Mouse (Mus musculus): ENCODE data around the gene B2m.

B2m gene

DNA sequence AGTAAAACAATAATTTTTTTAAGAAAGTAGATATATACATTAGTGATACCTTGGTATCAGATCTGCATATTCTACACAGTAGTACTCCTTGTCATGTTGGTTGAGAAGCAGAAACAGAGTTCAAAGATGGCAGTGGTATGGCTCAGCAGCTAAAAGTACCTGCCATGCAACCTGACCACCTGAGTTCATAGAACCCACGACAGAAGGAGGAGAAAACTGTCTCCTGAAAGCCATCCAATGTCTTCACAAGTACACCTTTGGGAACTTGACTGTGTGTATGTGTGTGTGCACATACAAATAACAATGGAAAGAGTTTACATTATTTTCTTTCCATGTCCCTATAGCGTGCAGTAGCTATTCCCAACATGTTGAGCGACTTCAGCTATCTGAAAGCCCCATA, 2.2 kb downstream of the B2m start:
- DNase-seq (ENCODE audit: low read depth, low spot score) = peak; percentile 39

- no peak for DNase-seq (ENCODE audit: low read depth, low spot score)
Observed at GRCm38 (mm10) chr2:122151221-122151620, 3.7 kb downstream of the B2m start.

DNA sequence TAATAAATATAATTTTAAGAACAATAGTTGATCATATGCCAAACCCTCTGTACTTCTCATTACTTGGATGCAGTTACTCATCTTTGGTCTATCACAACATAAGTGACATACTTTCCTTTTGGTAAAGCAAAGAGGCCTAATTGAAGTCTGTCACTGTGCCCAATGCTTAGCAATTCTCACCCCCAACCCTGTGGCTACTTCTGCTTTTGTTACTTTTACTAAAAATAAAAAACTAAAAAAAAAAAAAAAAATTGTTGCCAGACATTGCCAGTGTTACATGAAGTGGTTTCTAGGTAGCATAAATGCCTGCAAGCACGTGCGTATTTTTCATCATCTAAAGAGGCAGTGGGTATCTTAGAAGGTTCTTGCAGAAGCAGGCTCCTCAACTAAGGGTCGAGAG, 5.4 kb downstream of the B2m start:
- no peak for DNase-seq (ENCODE audit: low read depth, low spot score)

DNA sequence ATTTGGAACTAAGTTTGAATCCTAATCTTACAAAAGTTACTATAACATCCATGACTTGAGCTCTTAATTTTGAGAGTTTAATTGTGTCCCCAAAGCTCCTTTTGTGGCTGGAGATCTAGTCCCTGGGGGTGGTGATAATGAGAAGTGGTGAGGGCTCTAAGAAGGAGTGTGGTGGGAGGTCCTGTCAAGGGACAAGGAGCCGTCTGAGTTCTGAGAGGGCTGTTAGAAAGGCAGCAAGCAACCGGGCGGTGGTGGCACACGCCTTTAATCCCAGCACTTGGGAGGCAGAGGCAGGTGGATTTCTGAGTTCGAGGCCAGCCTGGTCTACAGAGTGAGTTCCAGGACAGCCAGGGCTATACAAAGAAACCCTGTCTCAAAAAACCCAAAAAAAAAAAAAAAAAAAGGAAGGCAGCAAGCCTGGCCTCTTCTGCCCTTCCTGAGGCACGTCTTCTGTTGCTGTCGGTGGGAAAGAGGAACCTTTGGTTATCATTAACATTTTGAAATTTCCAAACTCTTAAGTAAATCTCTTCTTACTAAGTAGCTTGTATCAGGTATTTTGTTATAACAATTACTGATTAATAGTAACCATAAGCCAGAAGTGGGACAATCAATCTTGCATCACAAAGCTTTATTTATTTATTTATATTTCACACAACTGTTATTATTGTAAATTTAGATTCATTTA, 6.3 kb downstream of the B2m start:
- DNase-seq (ENCODE audit: low read depth, low spot score) = no peak

DNA sequence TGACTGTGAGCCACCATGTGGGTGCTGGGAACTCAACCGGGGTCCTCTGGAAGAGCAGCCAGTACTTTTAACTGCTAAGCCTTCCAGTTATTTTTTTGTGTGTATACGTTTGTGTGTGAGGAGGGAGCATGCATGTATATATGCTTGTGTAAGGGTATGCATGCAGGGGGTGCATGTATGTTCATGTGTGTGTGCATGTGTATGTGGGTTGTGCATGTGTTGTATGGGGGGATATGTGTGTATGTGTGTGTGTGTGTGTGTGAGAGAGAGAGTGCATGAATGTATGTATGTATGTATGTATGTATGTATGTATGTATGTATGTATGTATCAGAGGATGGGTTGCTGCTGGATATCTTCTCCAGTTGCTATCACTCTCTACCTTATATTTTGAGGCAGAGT, 7.0 kb downstream of the B2m start:
- DNase-seq (ENCODE audit: low read depth, low spot score) = no peak

GRCm38 (mm10) chr2:122155292-122155691, 7.8 kb downstream of the B2m start:
- no peak for DNase-seq (ENCODE audit: low read depth, low spot score)

DNA sequence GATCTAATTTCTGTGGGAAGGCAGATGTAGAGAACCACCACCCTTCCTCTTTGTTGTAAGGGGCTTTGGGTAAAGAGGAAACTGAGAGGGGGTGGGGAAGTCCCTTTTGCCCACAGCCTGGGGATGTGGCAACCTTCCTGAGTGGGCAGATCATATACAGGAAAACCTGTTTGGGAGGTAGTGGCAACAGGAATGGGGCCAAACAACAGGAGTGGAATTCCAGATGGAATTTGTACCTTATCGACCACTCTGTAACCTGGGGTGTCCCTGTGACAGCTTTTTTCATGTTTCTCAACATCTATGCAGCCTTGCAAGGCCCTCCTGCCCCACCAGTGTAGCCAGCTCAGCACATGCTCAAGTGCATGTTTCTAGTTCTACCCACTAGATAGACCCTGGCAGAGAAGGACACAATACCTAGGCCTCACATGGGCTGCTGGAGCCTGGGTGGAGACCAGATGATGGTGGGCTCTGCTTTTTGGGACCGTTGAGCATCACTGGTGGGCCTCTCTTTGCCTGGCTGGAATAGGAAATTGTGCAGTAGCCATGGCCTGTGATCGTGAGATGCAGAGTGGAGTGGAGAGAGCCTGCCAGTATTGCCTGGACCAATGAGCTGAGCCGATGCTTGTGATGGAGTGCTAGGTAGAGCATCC, 8.7 kb downstream of the B2m start:
- no peak for DNase-seq (ENCODE audit: low read depth, low spot score)

DNA sequence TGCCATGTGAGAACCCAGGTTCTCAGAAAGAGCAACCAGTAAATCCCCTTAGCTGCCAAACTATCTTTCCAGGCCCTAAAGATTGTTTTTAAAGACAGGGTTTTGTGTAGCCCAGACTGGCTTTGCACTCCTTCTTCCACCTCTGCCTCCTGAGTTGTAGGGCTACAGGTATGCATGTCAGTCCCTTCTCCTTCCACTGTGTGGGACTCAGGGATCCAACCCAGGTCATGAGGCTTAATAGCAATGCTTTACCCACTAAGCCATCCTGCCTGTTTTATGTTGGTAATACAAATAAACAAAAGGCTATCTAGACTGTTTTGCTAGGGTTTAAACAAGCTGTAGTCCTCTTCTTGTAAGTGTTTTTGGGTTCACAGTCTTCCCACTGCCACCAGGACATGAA, 10.1 kb downstream of the B2m start:
- no peak for DNase-seq (ENCODE audit: low read depth, low spot score)

DNA sequence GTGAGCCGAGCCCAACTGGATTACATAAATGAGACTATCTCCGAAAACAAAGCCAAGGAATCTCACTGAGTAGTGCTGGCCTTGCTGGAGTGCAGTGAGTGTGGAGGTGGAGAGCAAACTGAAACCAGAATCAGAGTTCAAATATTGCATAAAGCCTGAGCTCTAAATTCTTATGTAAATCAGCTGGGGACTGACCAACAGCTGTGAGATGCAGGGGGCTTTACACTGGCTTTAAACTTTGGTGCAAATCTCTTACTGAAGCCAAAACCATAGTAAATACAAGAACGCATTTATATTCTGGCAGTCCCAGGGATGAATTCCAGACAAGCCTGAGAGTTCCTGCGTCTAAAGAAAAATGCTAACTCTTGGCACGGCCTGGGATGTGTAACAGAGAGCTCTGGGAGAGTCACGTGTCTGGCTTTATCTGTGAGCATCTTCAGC, 10.9 kb downstream of the B2m start:
- no peak for DNase-seq (ENCODE audit: low read depth, low spot score)

GRCm38 (mm10) chr2:122159667-122160066, 12.2 kb downstream of the B2m start:
- no peak for DNase-seq (ENCODE audit: low read depth, low spot score)

GRCm38 (mm10) chr2:122160680-122161079, 13.2 kb downstream of the B2m start, which contains the start of gene Trim69:
Gene Trim69, plus strand, starts transcription at chr2:122160700.
- DNase-seq (ENCODE audit: low read depth, low spot score) = peak; percentile 77

GRCm38 (mm10) chr2:122161542-122161941, 14.1 kb downstream of the B2m start:
- DNase-seq (ENCODE audit: low read depth, low spot score) = no peak

DNA sequence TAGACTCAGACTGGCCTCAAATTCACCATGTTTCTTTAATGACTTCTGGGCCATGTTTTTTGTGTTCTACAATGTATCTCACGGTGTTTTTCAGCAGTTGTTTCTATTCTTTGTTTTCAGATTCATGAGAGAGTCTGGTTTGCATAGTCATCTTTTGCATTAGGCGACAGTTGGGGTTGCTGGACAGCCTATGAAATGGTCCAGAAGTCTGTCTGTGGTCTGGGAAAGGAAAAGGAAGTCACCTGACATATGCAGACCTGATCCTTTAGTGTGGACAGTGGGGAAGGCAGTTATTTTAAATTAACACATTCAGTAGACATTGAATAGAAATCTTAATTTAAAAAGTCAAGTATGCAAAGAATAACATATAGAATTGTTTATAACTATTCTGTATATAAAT, 15.0 kb downstream of the B2m start:
- DNase-seq (ENCODE audit: low read depth, low spot score) = no peak

- DNase-seq (ENCODE audit: low read depth, low spot score) = peak; percentile 43
Observed at GRCm38 (mm10) chr2:122163430-122164195, 16.1 kb downstream of the B2m start.

DNA sequence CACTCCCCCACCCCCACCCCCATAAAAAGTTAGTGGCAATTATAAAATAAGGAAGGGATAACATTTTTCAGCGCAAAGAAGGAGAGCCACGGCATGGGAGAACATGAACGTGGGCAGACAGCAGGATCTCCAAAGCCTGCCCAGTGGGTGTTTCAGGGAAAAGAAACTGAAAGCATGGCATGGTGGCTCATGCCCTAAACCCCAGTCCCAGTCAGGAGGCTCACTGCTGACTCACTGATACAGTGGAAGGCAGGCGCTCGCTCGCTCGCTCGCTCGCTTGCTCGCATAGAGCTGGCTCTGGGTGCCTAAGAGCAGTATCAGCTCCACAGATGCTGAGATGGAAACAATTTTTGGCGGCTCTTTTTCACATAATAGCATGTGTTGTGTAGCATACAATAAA, 16.8 kb downstream of the B2m start:
- DNase-seq (ENCODE audit: low read depth, low spot score) = peak; percentile 79

DNA sequence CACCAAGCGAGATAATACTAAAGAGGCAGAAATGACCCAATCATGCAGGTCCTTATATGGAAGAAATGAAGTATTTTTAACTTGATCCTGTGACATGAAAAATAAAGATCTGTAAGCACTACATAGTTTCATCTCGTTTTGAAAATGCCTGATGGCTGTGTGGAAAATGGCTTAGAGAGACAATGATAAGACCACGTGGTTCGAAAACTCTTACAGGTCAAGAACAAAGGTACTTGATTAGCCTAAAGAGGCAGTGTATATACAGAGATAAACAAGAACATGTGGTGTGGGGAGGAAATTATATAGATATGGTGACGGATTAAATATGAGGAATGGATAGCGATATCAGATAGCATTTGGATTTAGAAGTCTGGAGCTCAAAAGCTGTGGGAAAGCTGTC, 23.8 kb downstream of the B2m start:
- no peak for DNase-seq (ENCODE audit: low read depth, low spot score)

- DNase-seq (ENCODE audit: low read depth, low spot score) = no peak
Observed at GRCm38 (mm10) chr2:122172188-122172587, 24.7 kb downstream of the B2m start.

DNA sequence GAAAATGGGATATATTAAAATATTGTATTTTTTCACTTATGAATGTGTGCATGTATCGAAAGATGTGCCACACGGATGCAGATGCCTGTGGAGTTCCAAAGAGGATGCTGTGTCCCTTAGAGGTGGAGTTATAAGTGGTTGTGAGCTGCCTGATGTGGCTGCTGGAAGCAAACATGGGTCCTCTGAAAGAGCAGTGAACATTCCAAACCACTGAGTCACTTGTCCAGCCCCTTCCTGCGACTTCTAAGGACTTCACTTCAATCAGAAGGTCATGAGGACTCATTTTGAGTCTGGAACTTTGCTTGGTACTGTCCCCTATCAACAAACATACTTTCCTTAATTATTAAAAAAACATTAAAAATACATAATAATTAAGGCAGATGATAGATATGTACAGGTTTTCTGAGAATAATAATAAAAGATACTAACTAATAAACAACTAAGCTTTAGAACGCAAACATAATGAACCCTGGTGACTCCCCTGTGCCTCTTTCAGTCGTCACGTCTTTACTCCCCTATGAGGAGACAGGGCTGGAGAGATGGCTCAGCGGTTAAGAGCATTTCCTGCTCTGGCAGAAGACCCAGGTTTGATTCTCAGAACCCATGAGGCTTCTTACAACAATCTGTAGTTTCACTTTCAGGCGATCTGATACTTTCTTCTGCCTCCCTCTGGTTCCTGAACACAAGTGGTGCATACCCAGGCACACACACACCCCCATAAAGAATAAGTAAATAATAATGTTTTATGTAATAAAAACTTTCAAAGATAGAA, 32.8 kb downstream of the B2m start:
- peak; percentile 79 for DNase-seq (ENCODE audit: low read depth, low spot score)

DNA sequence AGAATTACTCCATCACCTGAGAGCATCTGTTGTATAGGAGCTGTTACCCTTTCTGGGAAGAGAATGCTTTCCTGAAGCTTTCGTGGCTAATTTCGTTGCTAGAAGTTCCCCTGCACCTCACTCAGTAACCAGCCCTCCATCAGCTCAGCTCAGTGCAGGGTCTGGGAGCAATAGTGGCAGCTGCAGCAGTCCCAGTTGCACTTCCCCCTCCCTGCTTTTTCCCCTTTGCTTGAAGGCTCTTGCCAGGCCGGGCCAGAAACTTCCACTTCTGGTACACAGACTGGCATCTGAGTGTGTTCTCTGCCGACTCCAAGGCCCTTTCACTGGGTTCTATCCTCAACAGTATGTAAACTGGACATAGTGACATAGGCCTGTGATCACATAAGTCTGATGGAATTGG, 37.6 kb downstream of the B2m start:
- no peak for DNase-seq (ENCODE audit: low read depth, low spot score)

GRCm38 (mm10) chr2:122186106-122186505, 38.6 kb downstream of the B2m start, which contains the start of the genes Patl2 and Terb2:
Gene Patl2, minus strand, starts transcription at chr2:122186189.
Gene Terb2, plus strand, starts transcription at chr2:122186272.
- DNase-seq (ENCODE audit: low read depth, low spot score) = no peak

- no peak for DNase-seq (ENCODE audit: low read depth, low spot score)
Observed at GRCm38 (mm10) chr2:122186751-122187150, 39.3 kb downstream of the B2m start.

- no peak for DNase-seq (ENCODE audit: low read depth, low spot score)
Observed at GRCm38 (mm10) chr2:122191849-122192248, 44.4 kb downstream of the B2m start.

All from CD4-positive helper T cell, adult 2 months (primary cell).